Mouse (Mus musculus) ES-Bruce4 (cell line): ENCODE data around the gene Zfyve9.

Experiments used
- CTCF ChIP-seq: IDR thresholded peaks from one replicate; pipeline ENCODE4 v1.8.1; 2011; ENCODE audit warnings: low read depth, low read length
- POLR2A ChIP-seq: IDR thresholded peaks from one replicate; pipeline ENCODE4 v1.8.1; 2011; ENCODE audit warnings: low read length; ENCODE audit not compliant: insufficient read depth

- TF ChIP-seq CTCF (no peak), POLR2A (no peak)
Measured at GRCm38 (mm10) chr4:108781596-108781995, 998 bp upstream of the Zfyve9 start.
